Mouse (Mus musculus) cerebral cortex, adult 2 months (tissue): Measurements from ENCODE around the gene Cyb561.

Experiments used
- WGBS: fragments of 180-500 bp; shearing (Covaris S2); methylation state at CpG from one replicate; pipeline ENCODE4 v1.1.7; 2018; 5-methylcytosine and 5-hydroxymethylcytosine counted together

Cyb561 gene

DNA sequence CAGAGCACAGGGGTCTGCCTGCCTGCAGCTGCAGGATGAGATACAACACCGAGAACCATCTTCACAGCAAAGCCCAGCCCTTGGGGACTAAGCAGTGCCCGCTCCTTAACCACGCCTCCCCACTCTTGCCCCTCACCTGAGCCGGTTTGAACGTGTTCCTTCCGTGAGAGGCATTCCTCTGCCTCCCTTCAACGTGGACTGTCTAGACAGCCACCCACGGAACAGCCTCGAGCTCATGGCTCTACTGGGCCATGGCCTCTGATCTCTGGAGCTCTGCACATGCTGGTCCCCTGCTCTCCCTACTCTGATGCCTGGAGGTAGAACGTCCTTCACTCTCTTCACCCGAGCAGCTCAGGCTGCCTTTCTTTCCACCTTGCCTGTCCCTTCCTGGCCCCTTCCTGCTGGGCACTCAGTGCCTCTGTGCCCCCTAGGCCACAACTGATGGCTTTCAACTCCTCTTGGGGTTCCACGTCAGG lies at the start of gene Cyb561:
Gene Cyb561, minus strand, starts transcription at position 426 of the 476 bp plus-strand sequence.
- WGBS, result 88% methylated on average over 12 of the region's 12 CpGs

DNA sequence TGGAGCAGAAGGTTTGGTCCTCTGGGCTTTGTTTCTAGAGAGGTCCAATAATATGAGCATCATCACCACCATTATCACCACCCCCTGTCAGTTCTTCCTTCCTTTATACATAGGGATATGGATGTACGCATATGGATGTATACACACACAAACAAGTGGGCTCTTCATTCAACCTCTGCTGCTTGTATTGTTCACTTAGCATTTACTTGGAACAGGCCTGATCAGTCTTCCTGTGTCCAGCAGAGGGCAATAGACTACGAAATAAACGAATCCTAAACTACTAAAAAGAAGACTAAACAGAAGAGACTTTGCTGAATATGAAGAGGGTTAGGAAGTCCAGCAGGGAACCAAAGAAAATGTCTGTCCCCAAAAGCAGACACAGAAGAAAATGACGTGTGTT lies 48.6 kb upstream of the Cyb561 start:
- 34% methylated on average over 4 of the region's 4 CpGs for WGBS

DNA sequence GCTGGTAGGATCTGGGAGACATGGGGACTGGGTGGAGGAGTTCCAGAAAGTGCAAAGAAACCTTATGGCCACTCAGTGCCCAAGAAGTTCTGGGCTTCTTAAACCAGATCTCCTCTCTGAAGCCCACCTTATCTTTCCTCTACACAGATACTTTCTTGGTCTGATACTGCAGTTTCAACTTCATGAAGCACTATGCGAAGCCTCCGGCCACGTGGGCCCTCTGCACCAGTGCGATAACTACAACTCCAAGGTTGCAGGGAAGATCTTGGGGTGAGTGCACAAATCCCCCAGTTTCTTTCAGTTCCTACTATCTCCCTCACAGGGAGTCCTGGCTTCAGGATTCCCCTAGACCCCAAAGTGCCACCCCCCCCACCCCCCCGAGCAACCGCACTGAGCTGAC lies 46.9 kb upstream of the Cyb561 start:
- WGBS, result 93% methylated on average over 6 of the region's 6 CpGs

DNA sequence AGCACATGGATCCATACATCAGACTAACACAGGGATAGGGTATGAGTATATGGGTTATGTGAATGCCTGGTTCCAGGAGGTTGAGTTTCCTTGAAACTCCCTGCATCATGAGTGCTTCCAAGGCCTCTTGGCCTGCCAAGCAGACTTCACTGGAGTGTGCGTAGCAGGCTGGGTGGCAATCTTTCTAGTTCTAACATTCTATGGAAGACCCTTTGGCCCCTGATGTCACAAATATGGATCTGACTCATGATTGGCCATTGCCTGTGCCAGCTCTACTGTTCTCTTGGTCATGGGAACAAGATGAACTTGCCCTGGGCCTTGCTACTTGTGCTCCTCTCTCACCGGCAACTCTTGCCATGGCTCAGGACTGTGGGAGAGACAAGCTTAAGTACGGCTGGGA lies 41.2 kb upstream of the Cyb561 start, which contains the start of gene Ace3:
Gene Ace3, plus strand, starts transcription at position 301 of the 400 bp plus-strand sequence.
- WGBS, result 99% methylated on average over 3 of the region's 3 CpGs

DNA sequence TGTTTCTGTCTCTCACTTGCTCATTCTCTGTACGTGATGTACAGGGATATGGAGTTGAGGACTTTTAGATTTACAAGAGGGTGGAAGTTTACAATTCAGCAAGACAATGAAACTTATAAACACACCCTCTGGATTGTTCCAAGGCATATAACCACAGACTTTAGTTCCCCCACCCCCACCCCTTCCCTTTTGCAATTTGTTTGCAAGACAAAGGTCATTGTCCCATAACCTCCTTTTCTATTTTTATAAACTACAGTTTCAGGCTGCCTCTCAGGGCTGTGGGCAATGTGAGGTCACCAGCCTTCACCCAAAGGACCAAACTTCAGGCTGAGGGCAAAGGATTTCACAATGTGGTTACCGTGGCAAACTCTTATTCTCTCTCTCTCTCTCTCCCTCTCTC lies 37.1 kb upstream of the Cyb561 start:
- 76% methylated on average over 2 of the region's 2 CpGs for WGBS

DNA sequence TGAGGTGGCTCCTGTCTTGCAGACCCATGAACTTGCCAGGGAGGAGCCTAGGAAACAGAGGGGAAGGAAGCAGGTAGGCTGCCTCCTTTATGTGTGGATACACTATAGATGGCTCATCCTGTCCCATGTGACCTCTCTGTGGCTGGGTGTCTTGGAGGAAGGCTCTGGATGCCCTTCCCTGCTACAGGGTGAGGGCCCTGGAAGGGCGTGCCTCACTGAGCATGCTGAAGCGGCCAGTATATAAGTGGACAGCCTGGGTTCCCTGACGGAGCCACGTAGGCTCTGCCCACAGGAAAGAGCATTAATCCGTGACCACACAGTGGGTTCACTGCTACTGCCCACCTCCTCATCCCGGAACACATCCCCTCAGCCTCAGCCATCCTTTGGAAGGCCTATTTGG lies 36.3 kb upstream of the Cyb561 start:
- WGBS, result 81% methylated on average over 6 of the region's 6 CpGs

DNA sequence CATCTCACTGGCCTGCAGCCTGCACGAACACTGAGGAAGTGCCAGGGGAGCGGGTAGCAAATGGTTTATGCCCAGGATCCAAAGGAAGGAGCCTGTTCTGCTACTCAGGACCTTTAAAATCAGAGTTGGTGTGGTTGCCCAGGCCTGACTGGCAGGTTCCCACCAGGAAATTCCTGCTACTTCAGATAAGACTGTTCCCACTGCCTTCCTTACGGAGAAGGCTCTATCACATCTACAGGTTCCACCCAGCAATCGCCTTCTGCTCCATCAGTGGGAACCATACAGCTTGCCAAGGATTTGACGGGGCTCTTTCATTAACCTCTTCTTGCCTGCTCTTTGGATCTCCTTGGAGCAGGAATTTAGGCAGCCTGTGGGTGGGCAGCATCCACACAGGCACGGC lies 34.3 kb upstream of the Cyb561 start:
- WGBS, result 56% methylated on average over 6 of the region's 6 CpGs

DNA sequence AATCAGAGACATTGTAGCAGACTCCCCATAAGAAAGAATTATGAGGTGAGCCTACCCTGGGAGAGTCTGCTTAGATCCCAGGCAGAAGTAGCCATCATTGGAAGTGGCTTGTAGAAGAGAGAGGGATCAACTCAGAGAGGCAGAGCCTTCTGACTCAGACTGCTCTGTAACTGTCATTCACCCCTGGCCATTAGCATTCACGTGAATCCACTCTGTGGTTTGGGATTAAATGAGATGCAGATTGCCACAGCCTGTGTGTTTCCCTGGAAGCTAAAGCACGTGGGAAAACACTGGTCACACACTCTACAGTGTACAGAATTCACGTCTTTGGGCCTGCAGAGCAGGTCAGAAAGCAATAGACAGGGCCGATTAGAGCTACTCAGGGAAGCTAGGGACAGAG lies 31.3 kb upstream of the Cyb561 start:
- 80% methylated on average over 4 of the region's 4 CpGs for WGBS

DNA sequence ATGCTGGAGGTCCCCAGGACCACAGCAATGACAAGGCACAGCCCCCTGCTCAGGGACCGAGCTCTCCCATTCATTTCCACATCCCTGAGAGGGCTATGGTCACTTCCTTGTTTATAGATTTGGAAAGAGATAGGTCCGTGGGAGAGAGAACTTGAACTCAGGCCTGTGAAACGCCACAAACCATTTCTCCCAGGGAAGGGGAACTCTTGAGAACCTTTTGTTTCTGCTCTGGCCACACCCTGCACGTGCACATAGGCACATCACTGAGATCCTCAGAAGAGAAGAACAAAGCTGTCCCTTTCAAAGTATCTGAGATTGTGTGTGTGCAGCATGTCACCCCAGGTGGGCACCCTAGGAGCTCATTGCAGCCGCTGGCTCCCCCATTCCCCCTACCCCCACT lies 25.5 kb upstream of the Cyb561 start:
- WGBS, result 79% methylated on average over 5 of the region's 5 CpGs

DNA sequence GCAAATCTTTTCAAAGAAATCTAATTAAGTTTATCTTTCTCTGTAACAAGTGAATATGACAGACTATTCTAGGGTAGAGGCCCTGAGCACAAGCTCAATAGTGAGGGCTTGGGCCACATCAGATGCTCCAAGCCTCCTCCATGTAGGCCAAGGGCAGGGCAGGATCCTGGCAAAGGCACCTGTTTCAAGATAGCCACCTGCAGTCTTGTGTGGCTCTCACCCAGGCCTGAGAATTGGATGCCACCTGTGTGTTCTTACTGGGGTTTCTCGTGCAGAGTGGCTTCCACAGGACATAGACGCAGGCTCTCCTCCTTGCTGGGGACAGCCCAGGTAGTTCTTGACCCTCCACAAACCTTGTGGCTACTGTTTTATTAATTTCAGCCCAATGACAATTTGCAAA lies 25.1 kb upstream of the Cyb561 start:
- 88% methylated on average over 2 of the region's 2 CpGs for WGBS

DNA sequence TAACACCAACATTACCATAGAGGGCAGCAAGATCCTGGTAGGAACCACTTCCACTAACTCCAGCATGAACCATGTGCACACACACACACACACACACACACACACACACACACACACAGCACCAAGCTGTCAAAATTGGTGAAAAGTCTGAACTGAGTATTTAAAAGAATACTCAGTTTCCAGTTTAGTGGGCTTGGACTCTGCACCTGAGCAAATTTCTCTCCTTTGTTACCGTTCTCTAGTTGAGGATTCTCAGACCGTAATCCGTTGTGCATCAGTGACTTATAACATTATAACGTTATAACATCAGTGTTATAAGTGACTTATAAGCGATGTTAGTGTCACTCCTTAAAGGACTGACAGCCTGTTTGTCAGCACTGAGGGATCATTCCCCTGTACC lies 22.5 kb upstream of the Cyb561 start:
- WGBS, result 98% methylated on average over 5 of the region's 5 CpGs

DNA sequence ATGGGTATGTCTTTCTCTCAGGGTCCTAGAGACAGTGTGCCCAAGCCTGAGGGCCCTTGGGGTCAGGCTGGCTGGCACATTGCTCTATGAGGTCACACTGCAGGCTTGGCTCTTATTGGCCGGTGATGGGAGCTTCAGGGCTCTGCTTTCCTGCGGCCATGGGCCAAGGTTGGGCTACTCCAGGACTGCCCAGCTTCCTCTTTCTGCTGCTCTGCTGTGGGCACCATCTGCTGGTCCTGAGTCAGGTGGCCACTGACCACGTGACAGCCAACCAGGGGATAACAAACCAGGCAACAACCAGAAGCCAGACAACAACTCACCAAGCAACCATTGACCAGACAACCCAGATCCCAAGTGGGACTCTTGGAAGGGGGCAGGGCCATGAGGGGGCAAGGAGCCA lies 21.9 kb upstream of the Cyb561 start:
- 84% methylated on average over 3 of the region's 3 CpGs for WGBS

DNA sequence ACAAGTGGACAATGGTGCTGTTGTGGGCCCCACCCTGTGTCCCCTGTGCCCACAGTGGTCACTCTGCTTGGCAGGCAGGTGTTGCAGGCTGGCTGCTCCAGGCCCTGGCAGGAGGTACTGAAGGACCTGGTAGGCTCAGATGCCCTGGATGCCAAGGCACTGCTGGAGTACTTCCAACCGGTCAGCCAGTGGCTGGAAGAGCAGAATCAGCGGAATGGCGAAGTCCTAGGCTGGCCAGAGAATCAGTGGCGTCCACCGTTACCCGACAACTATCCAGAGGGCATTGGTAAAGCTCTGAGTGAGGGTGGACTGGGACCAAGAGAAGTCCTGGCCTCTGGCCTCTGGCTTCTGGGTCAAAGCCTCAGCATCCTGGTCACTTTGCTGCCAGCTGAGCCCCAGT lies 21.5 kb upstream of the Cyb561 start:
- WGBS, result 78% methylated on average over 6 of the region's 6 CpGs

DNA sequence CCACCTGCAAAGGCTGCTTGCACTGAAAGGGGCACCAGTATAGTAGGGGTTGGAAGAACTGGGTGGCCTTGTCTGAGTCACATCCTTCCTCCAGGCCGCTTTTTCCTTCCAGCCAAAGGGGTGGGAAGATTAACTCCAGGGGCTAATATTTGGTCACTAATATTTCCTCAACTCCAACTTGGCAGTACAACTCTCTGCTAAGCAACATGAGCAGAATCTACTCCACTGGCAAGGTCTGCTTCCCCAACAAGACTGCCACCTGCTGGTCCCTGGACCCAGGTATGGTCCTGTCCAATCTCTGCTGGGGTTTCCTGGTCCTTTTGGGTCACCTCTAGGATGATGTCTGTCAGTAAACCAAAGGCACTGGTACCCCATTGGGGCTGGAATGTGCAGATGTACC lies 16.4 kb upstream of the Cyb561 start:
- 52% methylated on average over 1 of the region's 1 CpGs for WGBS

DNA sequence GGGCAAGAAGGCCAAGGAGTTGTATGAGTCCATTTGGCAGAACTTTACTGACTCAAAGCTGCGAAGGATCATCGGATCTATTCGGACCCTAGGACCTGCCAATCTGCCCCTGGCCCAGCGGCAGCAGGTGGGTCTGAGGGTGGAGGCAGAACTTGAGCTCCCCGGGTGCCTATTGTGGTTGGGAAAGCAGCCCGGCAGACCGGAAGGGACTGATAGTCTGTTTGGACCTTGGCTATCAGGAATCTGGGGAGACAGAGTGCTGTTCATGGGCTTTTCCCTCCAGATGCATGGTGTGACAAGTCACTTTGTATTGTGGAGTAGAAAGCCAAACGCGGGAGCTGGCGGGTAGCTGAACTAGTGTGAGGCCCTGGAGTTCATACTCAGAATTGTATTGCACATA lies 15.8 kb upstream of the Cyb561 start:
- WGBS, result 50% methylated on average over 10 of the region's 10 CpGs

DNA sequence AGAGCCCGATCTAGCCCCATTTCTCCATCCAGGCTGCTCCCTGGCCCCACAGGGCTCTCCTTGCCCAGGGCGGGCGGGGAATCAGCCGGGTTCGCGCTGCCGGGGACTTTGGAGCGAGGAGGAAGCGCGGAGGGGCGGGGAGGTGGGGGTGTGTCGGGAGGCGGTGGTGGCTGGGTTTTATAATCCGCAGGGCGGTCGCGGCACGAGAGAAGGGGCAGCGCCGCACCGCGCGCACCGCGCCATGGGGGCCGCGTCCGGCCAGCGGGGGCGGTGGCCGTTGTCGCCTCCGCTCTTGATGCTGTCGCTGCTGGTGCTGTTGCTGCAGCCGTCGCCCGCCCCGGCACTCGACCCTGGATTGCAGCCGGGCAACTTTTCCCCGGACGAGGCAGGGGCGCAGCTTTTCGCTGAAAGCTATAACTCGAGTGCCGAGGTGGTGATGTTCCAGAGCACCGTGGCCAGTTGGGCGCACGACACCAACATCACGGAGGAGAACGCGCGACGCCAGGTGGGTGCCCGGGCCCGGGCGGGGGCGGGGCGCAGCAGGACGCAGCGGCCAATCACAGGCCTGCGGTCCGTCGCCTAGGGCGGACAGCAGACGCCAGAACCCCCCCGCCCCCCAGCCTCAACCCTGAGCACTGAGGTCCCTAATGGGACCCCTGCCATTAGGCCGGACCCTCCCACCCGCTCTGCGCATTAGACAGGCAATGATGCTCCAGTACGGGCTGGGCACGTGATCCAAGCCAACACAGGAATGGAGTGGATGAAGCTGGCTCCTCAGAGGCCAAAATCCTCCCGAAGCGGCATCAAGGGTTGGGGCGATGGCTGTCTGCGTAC lies 14.8 kb upstream of the Cyb561 start, which contains the start of gene Ace:
Gene Ace, plus strand, starts transcription at position 205 of the 834 bp plus-strand sequence.
- 3% methylated on average over 76 of the region's 76 CpGs for WGBS

DNA sequence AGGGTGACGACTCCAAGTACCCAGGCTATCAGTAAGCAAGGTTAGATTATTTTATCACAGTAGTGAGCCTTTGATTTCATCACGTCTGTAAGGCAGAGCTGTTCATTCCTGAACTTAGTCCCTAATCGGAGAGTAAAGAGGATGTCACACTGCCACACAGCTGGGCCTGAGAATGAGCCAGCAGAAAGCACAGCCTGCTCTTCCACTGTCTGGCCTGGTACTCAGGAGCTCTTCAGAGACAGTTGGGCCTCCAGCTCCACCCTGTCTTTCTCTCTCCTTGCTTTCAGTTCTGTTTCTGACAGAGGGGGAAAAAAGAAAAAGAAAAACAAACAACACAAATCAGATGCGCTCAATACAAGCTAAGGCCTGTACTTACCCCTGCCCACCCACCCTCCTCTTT lies 13.2 kb upstream of the Cyb561 start:
- 70% methylated on average over 4 of the region's 4 CpGs for WGBS

DNA sequence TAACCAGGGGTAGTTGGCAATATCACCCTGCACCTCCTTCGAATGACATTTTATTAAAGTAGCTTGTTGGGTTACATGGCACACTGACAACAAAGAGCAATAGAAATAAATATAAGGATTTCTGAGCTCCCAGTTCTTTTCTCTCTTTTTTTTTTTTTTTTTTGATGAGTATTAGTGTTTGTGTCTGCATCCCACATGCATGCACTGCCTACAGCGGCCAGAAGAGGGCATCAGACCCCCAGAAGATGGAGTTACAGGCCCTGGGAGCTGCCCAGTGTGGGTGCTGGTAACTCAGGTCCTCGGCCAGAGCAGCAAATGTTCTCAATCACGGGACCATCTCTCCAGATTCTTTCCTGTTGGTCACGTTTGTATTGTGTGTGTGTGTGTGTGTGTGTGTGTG lies 11.6 kb upstream of the Cyb561 start:
- 72% methylated on average over 5 of the region's 5 CpGs for WGBS

DNA sequence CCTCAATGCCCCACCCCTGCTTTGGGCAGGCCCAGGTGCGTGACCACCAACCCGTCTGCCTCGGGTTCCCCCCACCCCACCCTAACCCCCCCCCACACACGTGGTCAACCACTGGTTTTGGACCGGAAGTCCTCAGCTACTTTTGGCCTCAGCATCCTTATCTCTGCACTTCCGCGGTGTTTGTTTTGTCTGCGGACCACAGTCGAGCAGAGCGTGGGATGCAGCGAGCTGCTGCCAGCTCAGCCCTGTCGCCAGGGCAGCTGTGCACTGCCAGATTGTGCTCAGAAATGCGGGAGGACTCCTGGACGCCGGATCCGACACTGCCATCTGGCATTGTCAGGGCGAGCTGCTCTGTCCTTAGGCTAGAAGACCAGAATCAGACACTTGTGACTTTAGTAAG lies 6.2 kb upstream of the Cyb561 start:
- WGBS, result 24% methylated on average over 17 of the region's 17 CpGs

DNA sequence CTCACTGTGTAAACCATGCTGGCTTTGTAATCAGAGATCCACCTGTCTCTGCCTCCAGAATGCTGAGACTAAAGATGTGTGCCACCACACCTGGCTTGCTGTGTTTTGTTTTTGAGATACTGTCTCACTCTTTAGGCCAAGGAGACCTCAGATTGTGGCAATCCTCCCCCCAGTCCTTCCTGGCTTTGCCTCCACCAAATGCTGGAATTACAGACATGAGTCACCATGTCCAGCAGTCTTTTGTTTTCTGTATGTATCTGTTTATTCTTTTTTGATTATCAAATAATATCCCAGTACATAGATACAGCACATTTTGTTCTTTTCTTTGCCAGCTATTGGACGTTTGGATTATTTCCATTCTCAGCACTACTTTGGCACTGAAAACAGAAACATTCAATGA lies 5.4 kb upstream of the Cyb561 start:
- 52% methylated on average over 1 of the region's 1 CpGs for WGBS

DNA sequence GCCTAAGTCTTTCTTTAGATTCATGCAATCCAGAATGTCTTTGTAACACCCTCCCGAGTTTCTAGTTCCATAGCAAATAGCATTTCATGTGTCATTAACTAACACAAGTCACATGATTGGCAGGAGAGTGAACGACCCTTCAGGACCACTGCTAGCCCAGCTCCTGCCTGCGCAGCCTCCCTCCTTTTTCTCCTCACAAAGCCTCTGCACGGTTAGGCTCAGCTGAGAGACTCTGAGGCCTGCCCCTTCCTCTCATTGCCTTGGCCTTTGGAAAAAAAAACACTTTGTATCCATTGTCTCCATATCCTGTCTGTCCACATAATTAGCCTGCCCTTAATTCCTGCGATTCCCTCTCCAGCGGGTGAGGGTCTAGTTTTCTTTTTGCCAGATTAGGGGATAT lies 4.4 kb upstream of the Cyb561 start:
- 65% methylated on average over 6 of the region's 6 CpGs for WGBS

DNA sequence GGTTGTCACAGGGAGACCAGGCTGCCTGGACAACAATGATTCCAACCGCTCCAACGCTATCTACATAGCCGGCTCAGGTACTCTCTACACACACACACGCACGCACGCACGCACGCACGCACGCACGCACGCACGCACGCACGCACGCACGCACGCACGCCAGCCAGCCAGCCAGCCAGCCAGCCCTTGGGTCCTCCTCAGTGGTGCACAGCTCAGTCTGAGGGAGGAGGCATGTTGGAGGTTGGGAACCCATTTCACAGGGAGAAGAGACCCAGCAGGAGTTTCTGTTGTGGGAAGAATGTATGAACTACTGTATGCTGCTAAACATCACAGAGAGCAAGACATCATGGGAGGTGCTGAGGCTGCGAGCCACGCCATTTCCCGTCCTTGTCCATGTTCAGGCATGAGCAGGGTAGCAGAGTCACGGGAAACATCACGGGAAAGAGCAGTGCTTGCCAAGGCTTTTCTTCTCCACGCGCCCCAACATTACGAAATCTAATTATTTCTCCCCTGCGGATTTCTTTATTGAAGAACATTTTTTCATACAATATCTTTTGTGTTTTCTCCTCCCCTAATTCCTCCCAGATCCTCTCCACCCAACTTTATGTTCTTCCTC lies 2.8 kb upstream of the Cyb561 start:
- WGBS, result 87% methylated on average over 28 of the region's 28 CpGs

DNA sequence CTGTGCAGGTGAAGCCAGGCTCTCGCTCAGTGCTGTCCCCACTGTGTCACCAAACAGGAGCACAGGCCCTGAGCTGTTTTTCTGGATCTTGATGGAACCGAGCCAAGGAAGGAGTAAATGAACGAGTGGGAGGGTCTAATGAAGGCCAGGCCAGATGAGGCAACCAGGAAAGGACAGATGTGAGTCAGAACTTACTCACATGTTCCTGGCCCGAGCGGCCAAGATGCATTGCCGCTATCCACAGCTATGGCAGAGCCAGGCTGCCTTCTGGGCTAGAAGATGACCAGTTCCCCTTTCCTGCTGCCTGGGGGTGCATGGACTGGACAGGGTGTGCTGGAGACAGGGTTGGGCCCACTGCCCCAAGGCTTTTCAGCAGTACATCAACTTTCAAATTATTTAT lies 266 bp upstream of the Cyb561 start:
- WGBS, result 69% methylated on average over 6 of the region's 6 CpGs
